Mouse (Mus musculus): ENCODE measurements around the gene Dnajc11. TPM values are rescaled to one million over a fixed set of nuclear protein-coding genes. Genes with fewer than 3 reads are reported as not detected.
A peak's percentile ranks its signal among the peaks of the same experiment; 100 is the strongest.

Dnajc11 gene
- polyA plus RNA-seq, 1 experiment from 2014 or later: 89.8 TPM

DNA sequence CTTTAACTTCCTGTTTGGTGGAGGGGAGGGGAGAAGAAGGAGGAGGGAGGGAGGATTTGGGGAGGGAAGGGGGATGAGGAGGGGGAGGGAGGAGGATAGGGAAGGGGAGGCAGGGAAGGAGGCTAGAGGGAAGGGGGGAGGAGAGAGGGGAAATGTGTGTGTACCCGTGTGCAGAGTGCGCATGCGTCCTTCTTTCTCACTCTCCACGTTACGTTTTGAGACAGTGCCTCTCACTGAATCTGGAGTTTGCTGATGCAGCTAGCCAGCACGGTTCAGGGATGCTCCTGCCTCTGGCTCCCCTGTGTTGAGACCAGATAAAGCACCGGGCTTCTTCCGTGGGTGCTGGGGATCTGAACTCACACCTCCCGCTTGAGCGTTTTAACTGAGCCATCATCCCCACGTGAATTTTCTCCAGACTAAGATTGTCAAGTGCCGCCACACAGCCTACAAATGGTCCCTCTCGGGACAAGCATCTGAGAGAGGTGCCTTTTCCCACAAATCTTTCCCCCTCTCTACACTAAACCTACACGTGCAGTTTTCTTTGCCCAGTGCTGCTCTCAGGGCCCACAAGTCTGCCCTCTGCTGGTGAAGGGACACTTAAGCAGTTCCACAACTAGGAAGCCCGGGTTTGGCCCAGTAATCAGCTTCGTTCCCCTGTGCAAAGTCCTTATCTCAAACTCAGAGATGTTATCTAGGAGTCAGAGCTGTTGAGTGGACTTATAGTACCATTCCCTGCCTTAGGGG is 13.4 kb upstream of the Dnajc11 start:
- WGBS: 21% methylated on average over 16 of the region's 16 CpGs
- Histone ChIP-seq H3K36me3 (ENCODE audit: control insufficient read depth, insufficient read depth) (no peaks in the 10 kb centered on the region), H3K4me2 (ENCODE audit: low read length) (peak overlapping the region; percentile 46), H3K4me1 (replicated peaks; ENCODE audit: control insufficient read depth, insufficient read depth, low read length) (0 out of 2 replicates have a peak, but pooled peaks cover 2% of the 10 kb centered on the region), H3K9ac (replicated peaks; ENCODE audit: low read depth, low read length) (no peak overlapping the region), H3K4me3 (replicated peaks; ENCODE audit: low read length) (no peak overlapping the region), H3K27ac (ENCODE audit: low read length) (no peak overlapping the region), H3K27me3 (replicated peaks; ENCODE audit: control insufficient read depth, insufficient read depth, low read length) (no peaks in the 10 kb centered on the region), H3K9me3 (ENCODE audit: control insufficient read depth, low read length) (no peaks in the 10 kb centered on the region)
- ATAC-seq: peak; percentile 72

DNA sequence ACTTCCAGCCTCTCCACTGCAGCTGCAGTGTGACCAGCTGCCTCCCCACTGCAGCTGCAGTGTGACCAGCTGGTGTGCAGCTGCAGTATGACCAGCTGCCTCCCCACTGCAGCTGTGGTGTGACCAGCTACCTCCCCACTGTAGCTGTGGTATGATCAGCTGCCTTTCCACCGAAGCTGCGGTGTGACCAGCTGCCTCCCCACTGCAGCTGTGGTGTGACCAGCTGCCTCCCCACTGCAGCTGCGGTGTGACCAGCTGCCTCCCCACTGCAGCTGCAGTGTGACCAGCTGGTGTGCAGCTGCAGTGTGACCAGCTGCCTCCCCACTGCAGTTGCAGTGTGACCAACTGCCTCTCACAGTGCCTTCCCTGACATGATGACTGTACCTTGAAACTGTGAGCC is 11.4 kb upstream of the Dnajc11 start:
- ATAC-seq: no peak

DNA sequence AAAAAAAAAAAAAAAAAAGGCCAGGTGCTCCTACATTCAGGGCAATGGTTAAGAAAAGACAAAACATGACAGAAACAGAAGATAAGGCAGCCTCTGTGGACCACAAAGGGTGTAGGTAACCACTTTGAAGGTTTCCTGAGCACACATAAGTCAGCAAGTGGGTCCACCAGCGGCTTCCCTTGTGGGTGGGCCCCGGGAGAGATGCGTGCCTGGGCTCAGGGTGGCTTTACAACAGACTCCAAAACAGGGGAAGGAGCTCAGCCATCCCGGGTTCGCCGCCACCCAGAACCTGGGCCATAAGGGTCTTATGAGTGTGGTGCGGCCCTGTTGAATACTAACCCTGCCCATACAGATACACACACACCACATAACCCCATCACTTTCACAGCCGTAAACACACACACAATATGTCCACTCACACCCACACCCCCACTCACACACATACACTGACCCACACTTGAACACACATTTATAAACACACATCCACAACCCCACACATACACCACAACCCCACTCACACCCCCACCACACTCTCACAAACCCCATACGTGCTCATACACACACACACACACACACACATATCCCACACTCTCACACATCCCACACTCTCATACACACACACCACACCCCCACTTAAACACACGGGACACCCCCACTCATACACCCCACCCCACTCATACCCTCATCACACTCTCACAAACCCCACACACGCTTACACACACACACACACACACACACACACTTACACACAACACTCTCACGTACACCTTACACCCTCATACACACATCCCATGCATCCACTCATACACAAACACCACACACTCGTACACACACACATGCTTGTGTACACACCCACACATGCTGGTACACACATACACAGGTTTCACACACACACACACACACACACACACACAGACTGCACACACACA is 651 bp upstream of the Dnajc11 start:
- H3K4me2 ChIP-seq (ENCODE audit: low read length): 0 out of 2 replicates have a peak overlapping the region, but pooled peaks have one; percentile 7
- WGBS: 78% methylated on average over 13 of the region's 13 CpGs
- no peak overlapping the region for H3K9ac ChIP-seq (replicated peaks; ENCODE audit: low read depth, low read length)
- H3K4me1 ChIP-seq (replicated peaks; ENCODE audit: control insufficient read depth, insufficient read depth, low read length): peaks cover 13% of the 10 kb centered on the region
- H3K36me3 ChIP-seq (ENCODE audit: control insufficient read depth, insufficient read depth): no peaks in the 10 kb centered on the region
- H3K9me3 ChIP-seq (ENCODE audit: control insufficient read depth, low read length): no peaks in the 10 kb centered on the region
- ATAC-seq: peak; percentile 76
- H3K27me3 ChIP-seq (replicated peaks; ENCODE audit: control insufficient read depth, insufficient read depth, low read length): no peaks in the 10 kb centered on the region
- H3K27ac ChIP-seq (ENCODE audit: low read length): no peak overlapping the region
- H3K4me3 ChIP-seq (replicated peaks; ENCODE audit: low read length): peak overlapping the region; percentile 93; the same call in 1 of the 2 replicates

More for the DNA sequence above, 11.4 kb upstream of the Dnajc11 start:
- Histone ChIP-seq H3K9ac (replicated peaks; ENCODE audit: low read depth, low read length) (no peak overlapping the region), H3K27ac (ENCODE audit: low read length) (no peak overlapping the region), H3K36me3 (ENCODE audit: control insufficient read depth, insufficient read depth) (no peaks in the 10 kb centered on the region), H3K4me1 (replicated peaks; ENCODE audit: control insufficient read depth, insufficient read depth, low read length) (0 out of 2 replicates have a peak, but pooled peaks cover 2% of the 10 kb centered on the region), H3K27me3 (replicated peaks; ENCODE audit: control insufficient read depth, insufficient read depth, low read length) (no peaks in the 10 kb centered on the region), H3K4me3 (replicated peaks; ENCODE audit: low read length) (no peak overlapping the region), H3K9me3 (ENCODE audit: control insufficient read depth, low read length) (no peaks in the 10 kb centered on the region), H3K4me2 (ENCODE audit: low read length) (no peak overlapping the region)
- 96% methylated on average over 3 of the region's 3 CpGs for WGBS

DNA sequence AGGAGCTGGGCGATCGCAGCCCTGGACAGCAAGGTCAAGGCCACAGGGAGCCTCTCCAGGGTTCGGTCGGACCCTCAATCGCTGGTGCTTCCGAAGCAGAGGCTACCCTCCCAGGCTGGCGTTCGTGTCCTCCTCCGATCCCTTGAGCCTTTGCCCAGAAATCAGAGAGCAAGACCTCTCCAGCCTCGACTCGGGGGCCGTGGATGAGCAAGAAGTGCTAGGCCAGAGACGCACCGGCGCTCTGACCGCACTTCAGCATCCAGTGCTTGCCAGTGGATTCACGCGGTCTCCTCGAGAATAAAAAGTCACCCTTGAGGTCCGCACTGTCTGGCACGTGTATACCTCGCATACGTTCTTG is 703 bp downstream of the Dnajc11 start:
- no peak for ATAC-seq
- H3K9me3 ChIP-seq (ENCODE audit: control insufficient read depth, low read length): no peaks in the 10 kb centered on the region
- H3K27ac ChIP-seq (ENCODE audit: low read length): no peak overlapping the region
- peak overlapping the region; percentile 93 for H3K4me3 ChIP-seq (replicated peaks; ENCODE audit: low read length)
- peak overlapping the region; percentile 98 for H3K4me2 ChIP-seq (ENCODE audit: low read length)
- 2% methylated on average over 23 of the region's 23 CpGs for WGBS
- H3K27me3 ChIP-seq (replicated peaks; ENCODE audit: control insufficient read depth, insufficient read depth, low read length): no peaks in the 10 kb centered on the region
- peak overlapping the region; percentile 86 for H3K9ac ChIP-seq (replicated peaks; ENCODE audit: low read depth, low read length)
- H3K4me1 ChIP-seq (replicated peaks; ENCODE audit: control insufficient read depth, insufficient read depth, low read length): peaks cover 13% of the 10 kb centered on the region
- H3K36me3 ChIP-seq (ENCODE audit: control insufficient read depth, insufficient read depth): no peaks in the 10 kb centered on the region

DNA sequence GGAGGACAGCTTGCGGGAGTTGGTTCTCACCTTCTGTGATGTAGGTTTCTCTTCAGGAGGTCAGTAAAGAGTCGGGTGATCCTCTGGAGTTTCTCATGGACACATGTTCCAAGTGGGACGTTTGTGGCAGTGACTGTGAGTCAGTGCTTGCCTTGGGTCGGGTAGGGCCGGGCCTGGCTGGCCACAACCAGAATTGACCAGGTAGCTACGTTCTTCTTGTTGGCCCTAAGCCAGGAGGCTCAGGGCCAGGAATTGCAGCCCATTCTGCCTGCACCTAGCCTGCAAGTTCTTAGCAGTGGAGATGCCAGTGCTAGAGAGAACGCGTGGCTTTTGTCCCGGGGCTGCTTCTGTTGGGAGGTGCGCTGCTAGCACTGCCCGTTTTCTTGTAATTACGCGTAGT is 4.0 kb downstream of the Dnajc11 start:
- H3K9ac ChIP-seq (replicated peaks; ENCODE audit: low read depth, low read length): no peak overlapping the region
- peaks cover 13% of the 10 kb centered on the region for H3K4me1 ChIP-seq (replicated peaks; ENCODE audit: control insufficient read depth, insufficient read depth, low read length)
- no peak overlapping the region for H3K4me2 ChIP-seq (ENCODE audit: low read length)
- 81% methylated on average over 13 of the region's 13 CpGs for WGBS
- no peaks in the 10 kb centered on the region for H3K9me3 ChIP-seq (ENCODE audit: control insufficient read depth, low read length)
- no peak overlapping the region for H3K27ac ChIP-seq (ENCODE audit: low read length)
- H3K4me3 ChIP-seq (replicated peaks; ENCODE audit: low read length): no peak overlapping the region
- H3K27me3 ChIP-seq (replicated peaks; ENCODE audit: control insufficient read depth, insufficient read depth, low read length): no peaks in the 10 kb centered on the region
- no peak for ATAC-seq
- no peaks in the 10 kb centered on the region for H3K36me3 ChIP-seq (ENCODE audit: control insufficient read depth, insufficient read depth)

DNA sequence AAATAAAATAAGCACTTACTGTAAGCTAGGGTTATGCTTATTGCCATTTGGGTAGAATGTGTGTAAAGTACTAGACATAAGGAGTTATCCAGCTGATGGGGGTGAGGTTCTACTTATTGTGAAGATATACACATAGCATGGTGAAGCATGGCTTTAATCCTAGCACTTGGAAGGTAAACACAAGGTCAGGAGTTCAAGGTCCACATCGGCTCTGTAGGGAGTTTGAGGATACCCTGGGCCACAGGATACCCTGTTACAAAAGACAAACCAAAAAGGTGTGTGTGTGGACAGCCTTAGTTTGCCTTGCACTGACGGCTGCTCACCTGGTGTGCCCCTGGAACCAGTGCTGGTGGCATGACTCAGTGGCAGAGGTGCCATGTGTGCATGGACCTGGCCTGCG is 4.6 kb downstream of the Dnajc11 start:
- H3K4me3 ChIP-seq (replicated peaks; ENCODE audit: low read length): no peak overlapping the region
- H3K4me1 ChIP-seq (replicated peaks; ENCODE audit: control insufficient read depth, insufficient read depth, low read length): peaks cover 13% of the 10 kb centered on the region
- WGBS: 93% methylated on average over 3 of the region's 3 CpGs
- no peaks in the 10 kb centered on the region for H3K27me3 ChIP-seq (replicated peaks; ENCODE audit: control insufficient read depth, insufficient read depth, low read length)
- no peak overlapping the region for H3K27ac ChIP-seq (ENCODE audit: low read length)
- H3K4me2 ChIP-seq (ENCODE audit: low read length): no peak overlapping the region
- H3K36me3 ChIP-seq (ENCODE audit: control insufficient read depth, insufficient read depth): no peaks in the 10 kb centered on the region
- H3K9ac ChIP-seq (replicated peaks; ENCODE audit: low read depth, low read length): no peak overlapping the region
- no peaks in the 10 kb centered on the region for H3K9me3 ChIP-seq (ENCODE audit: control insufficient read depth, low read length)
- no peak for ATAC-seq

DNA sequence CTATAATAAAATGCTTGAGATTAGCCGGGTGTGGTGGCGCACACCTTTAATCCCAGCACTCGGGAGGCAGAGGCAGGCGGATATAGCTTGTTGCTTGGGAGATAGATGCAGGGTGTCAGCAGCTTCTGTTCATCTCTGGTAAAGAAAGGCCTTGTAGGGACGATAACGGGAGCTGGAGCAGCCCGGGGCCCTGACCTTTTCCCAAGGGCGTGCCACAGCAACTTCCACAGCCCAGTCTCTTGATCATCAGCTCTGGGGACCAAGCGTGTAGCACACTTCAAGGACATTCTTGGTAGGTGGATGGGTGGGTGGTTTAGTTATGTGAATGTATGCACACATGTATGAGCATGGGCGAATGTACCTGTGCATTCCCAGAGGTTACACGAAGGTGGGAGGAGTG is 12.7 kb downstream of the Dnajc11 start:
- no peak for ATAC-seq
- WGBS: 93% methylated on average over 11 of the region's 11 CpGs

DNA sequence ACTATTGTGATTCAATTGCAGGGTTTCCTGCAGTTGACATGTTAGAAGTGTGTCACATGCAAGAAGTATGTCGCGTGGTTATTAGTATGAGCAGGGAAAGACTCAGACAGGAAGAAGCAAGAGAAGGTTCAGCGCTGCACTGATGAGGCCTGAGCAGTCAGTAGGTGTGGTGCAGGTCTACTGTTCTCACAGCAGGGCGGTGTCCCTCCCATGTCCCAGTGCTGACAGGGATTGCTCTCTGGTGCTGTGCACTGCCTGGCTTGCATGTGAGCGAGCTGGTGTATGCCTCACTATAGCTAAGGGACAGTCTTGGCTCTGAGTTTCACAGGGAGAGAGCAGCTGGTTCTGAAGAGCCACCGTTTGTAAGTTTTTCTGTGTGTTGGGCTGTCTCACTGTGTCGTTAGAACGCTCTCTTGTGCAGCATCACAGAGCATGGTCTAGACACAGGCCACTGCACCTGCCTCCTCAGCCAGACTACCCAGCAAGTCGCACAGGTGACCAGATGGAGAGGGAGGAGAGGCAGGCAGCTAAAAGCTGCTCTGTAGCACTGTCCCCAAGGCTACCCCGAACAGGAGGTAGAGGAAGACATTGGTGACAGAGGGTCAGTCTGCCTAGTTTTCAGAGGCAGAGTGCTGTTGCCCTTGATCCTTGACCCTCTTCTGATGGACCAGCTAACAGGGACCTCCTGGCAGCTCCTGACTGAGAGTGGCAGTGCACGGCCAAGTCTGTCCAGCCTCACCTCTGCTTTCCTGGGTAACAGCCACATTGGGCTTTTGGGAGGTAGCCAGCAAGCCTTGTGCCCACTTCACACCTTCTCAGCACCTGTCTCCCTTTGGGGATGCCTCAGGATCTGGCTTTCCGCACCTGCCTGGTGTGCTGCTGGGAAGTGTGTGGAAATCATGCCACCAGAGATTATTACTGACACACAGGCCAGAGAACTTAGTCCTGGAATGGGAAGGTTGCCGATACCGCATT is 15.3 kb downstream of the Dnajc11 start:
- H3K9ac ChIP-seq (replicated peaks; ENCODE audit: low read depth, low read length): no peak overlapping the region
- 91% methylated on average over 14 of the region's 14 CpGs for WGBS

More for the DNA sequence above, 12.7 kb downstream of the Dnajc11 start:
- Histone ChIP-seq H3K4me1 (replicated peaks; ENCODE audit: control insufficient read depth, insufficient read depth, low read length) (no peaks in the 10 kb centered on the region), H3K4me3 (replicated peaks; ENCODE audit: low read length) (no peak overlapping the region), H3K27ac (ENCODE audit: low read length) (no peak overlapping the region), H3K27me3 (replicated peaks; ENCODE audit: control insufficient read depth, insufficient read depth, low read length) (no peaks in the 10 kb centered on the region), H3K4me2 (ENCODE audit: low read length) (no peak overlapping the region), H3K9me3 (ENCODE audit: control insufficient read depth, low read length) (no peaks in the 10 kb centered on the region), H3K9ac (replicated peaks; ENCODE audit: low read depth, low read length) (no peak overlapping the region), H3K36me3 (ENCODE audit: control insufficient read depth, insufficient read depth) (no peaks in the 10 kb centered on the region)

More for the DNA sequence above, 15.3 kb downstream of the Dnajc11 start:
- Histone ChIP-seq H3K27me3 (replicated peaks; ENCODE audit: control insufficient read depth, insufficient read depth, low read length) (no peaks in the 10 kb centered on the region), H3K9me3 (ENCODE audit: control insufficient read depth, low read length) (no peaks in the 10 kb centered on the region), H3K4me1 (replicated peaks; ENCODE audit: control insufficient read depth, insufficient read depth, low read length) (no peaks in the 10 kb centered on the region), H3K36me3 (ENCODE audit: control insufficient read depth, insufficient read depth) (peaks cover 8% of the 10 kb centered on the region; the same call in 1 of the 2 replicates), H3K4me2 (ENCODE audit: low read length) (no peak overlapping the region), H3K4me3 (replicated peaks; ENCODE audit: low read length) (no peak overlapping the region), H3K27ac (ENCODE audit: low read length) (no peak overlapping the region)
- ATAC-seq: no peak
